Mouse (Mus musculus) mammary gland, adult 2 months (tissue): ENCODE results near the gene Zfp473. TPM values are rescaled to one million over a fixed set of nuclear protein-coding genes. Genes with fewer than 3 reads are reported as not detected.

ENCODE experiments used
- polyA plus RNA-seq: library from polyadenylated mRNA; depleted of rRNA; stranded (reverse); fragments of >200 nt; gene quantifications from 2 replicates; pipeline ENCODE4 v1.2.3, GENCODE M21; 2012; ENCODE audit warnings: low replicate concordance; rRNA removed

Gene Zfp473
- 0.11 and 0.13 TPM in 2 replicates for polyA plus RNA-seq

GRCm38 (mm10) chr7:44750950-44751349 is at the start of gene Zfp473:
TSS of gene Zfp473 (minus strand) at chr7:44751050.

GRCm38 (mm10) chr7:44748101-44749044 is 2.5 kb downstream of the Zfp473 start, which contains the start of gene Vrk3:
TSS of gene Vrk3 (plus strand) at chr7:44748413.

GRCm38 (mm10) chr7:44708574-44708973 is 42.3 kb downstream of the Zfp473 start, which contains the start of gene Izumo2:
TSS of gene Izumo2 (plus strand) at chr7:44708742.

Other genes starting within 250 kb of the Zfp473 start
- 0.42 and 270 TPM in 2 replicates for gene Mybpc2, start 226.4 kb downstream of the Zfp473 start, polyA plus RNA-seq
- gene Spib, start 219.0 kb downstream of the Zfp473 start, polyA plus RNA-seq: 56.8 and 111 TPM in 2 replicates
- gene Pold1, start 202.2 kb downstream of the Zfp473 start, polyA plus RNA-seq: 37.9 and 80.4 TPM in 2 replicates
- gene Nr1h2, start 197.1 kb downstream of the Zfp473 start, polyA plus RNA-seq: 144 and 274 TPM in 2 replicates
- gene Napsa, start 178.7 kb downstream of the Zfp473 start, polyA plus RNA-seq: 46.1 and 70.1 TPM in 2 replicates
- gene Kcnc3, start 160.4 kb downstream of the Zfp473 start, polyA plus RNA-seq: 1.5 and 1.9 TPM in 2 replicates
- gene Myh14, start 80.2 kb downstream of the Zfp473 start, polyA plus RNA-seq: 8.5 and 15.5 TPM in 2 replicates
- gene Izumo2, start 42.3 kb downstream of the Zfp473 start, polyA plus RNA-seq: not detected in 2 replicates
- 43.8 and 48.7 TPM in 2 replicates for gene Vrk3, start 2.6 kb downstream of the Zfp473 start, polyA plus RNA-seq
- 64.4 and 76.1 TPM in 2 replicates for gene Nup62, start 65.0 kb upstream of the Zfp473 start, polyA plus RNA-seq
- gene Il4i1, start 65.3 kb upstream of the Zfp473 start, polyA plus RNA-seq: 51.1 and 162 TPM in 2 replicates
- 250 and 576 TPM in 2 replicates for gene Atf5, start 65.6 kb upstream of the Zfp473 start, polyA plus RNA-seq
- gene Akt1s1, start 97.9 kb upstream of the Zfp473 start, polyA plus RNA-seq: 67.1 and 282 TPM in 2 replicates
- gene Tbc1d17, start 98.0 kb upstream of the Zfp473 start, polyA plus RNA-seq: 115 and 138 TPM in 2 replicates
- 39.0 and 104 TPM in 2 replicates for gene Pnkp, start 106.1 kb upstream of the Zfp473 start, polyA plus RNA-seq
- gene Ptov1, start 118.7 kb upstream of the Zfp473 start, polyA plus RNA-seq: 230 and 261 TPM in 2 replicates
- 108 and 237 TPM in 2 replicates for gene Med25, start 141.7 kb upstream of the Zfp473 start, polyA plus RNA-seq
- 65.1 and 103 TPM in 2 replicates for gene Fuz, start 145.0 kb upstream of the Zfp473 start, polyA plus RNA-seq
- 87.8 and 112 TPM in 2 replicates for gene Ap2a1, start 178.4 kb upstream of the Zfp473 start, polyA plus RNA-seq
- gene Tsks, start 192.2 kb upstream of the Zfp473 start, polyA plus RNA-seq: 0.19 and 0.26 TPM in 2 replicates
- 34.3 and 34.4 TPM in 2 replicates for gene Cpt1c, start 223.8 kb upstream of the Zfp473 start, polyA plus RNA-seq
- 97.1 and 118 TPM in 2 replicates for gene Prmt1, start 235.5 kb upstream of the Zfp473 start, polyA plus RNA-seq
- 120 and 136 TPM in 2 replicates for gene Irf3, start 246.6 kb upstream of the Zfp473 start, polyA plus RNA-seq
- 38.7 and 59.9 TPM in 2 replicates for gene Bcl2l12, start 247.7 kb upstream of the Zfp473 start, polyA plus RNA-seq